Mouse (Mus musculus) CH12.LX (cell line): ENCODE results near the gene Defb19. TPM values are rescaled to one million over a fixed set of nuclear protein-coding genes. Genes with fewer than 3 reads are reported as not detected.

ENCODE experiments used
- DNase-seq: peaks from one replicate; pipeline ENCODE4 v3.0.0-alpha.2; 2013; ENCODE audit errors: extremely low read depth
- H3K27ac ChIP-seq: 2 replicates; pipeline ENCODE4 v1.5.1; 2012; ENCODE audit warnings: low read depth, mild to moderate bottlenecking, control low read depth, moderate library complexity; ENCODE audit not compliant: insufficient read depth
- H3K27me3 ChIP-seq: replicated peaks from 2 replicates; pipeline ENCODE3; 2012; ENCODE audit warnings: inconsistent platforms
- H3K36me3 ChIP-seq, 2 experiments: replicated peaks in 1 of 2; 2 replicates each; pipeline versions ENCODE3 to v1.6.1; 2012; ENCODE audit warnings: inconsistent platforms in 1 of 2, low read length in 1 of 2, mild to moderate bottlenecking in 1 of 2, mixed read lengths in 1 of 2, moderate library complexity in 1 of 2; ENCODE audit not compliant: control insufficient read depth in 1 of 2, insufficient read depth in 1 of 2
- H3K4me1 ChIP-seq, 2 experiments: 2 replicates each; pipeline ENCODE4 v1.6.1; 2012; ENCODE audit warnings: inconsistent platforms in 1 of 2, moderate library complexity in 1 of 2; ENCODE audit not compliant: insufficient read depth in 2 of 2, control insufficient read depth in 1 of 2
- H3K4me2 ChIP-seq: 2 replicates; pipeline ENCODE4 v1.6.1; 2012; ENCODE audit warnings: low read depth, mild to moderate bottlenecking, control low read depth; ENCODE audit not compliant: poor library complexity, insufficient read depth, severe bottlenecking
- H3K4me3 ChIP-seq, 3 experiments: fragments of 150-350 bp in 1 of 3; sonication (generic) in 1 of 3; replicated peaks in 1 of 3; 2 replicates each; pipeline versions ENCODE3 to v1.5.1; 2011 to 2012; ENCODE audit warnings: low read depth in 2 of 3, low read length in 2 of 3, mild to moderate bottlenecking in 2 of 3, moderate library complexity in 2 of 3, control low read depth in 1 of 3, improper control_type of control experiment in 1 of 3, inconsistent platforms in 1 of 3, mixed read lengths in 1 of 3; ENCODE audit not compliant: poor library complexity in 1 of 3
- H3K79me2 ChIP-seq: replicated peaks from 2 replicates; pipeline ENCODE4 v1.6.1; 2012; ENCODE audit warnings: mild to moderate bottlenecking, moderate library complexity; ENCODE audit not compliant: control insufficient read depth, poor library complexity, insufficient read depth, severe bottlenecking; ENCODE audit errors: extremely low read depth
- H3K9ac ChIP-seq: 2 replicates; pipeline ENCODE4 v1.6.1; 2012; ENCODE audit warnings: low read depth, mild to moderate bottlenecking, control low read depth, moderate library complexity; ENCODE audit not compliant: insufficient read depth
- H3K9me3 ChIP-seq: replicated peaks from 2 replicates; pipeline ENCODE3; 2012; ENCODE audit warnings: low read length, inconsistent platforms, mixed read lengths
- CHD1 ChIP-seq: IDR thresholded peaks from 2 replicates; pipeline ENCODE4 v1.6.1; 2012; ENCODE audit warnings: low read depth, low read length, improper control_type of control experiment, inconsistent platforms
- CTCF ChIP-seq, 2 experiments: IDR thresholded peaks in 1 of 2; conservative IDR thresholded peaks in 1 of 2; 2 replicates each; pipeline ENCODE4 v1.5.1; 2011 to 2012; ENCODE audit warnings: low read depth in 2 of 2, low read length in 2 of 2, improper control_type of control experiment in 1 of 2, inconsistent platforms in 1 of 2, mild to moderate bottlenecking in 1 of 2, moderate library complexity in 1 of 2
- MXI1 ChIP-seq: IDR thresholded peaks from 2 replicates; pipeline ENCODE4 v1.6.1; 2011; ENCODE audit warnings: mild to moderate bottlenecking, low read depth, low read length, improper control_type of control experiment
- PAX5 ChIP-seq: IDR thresholded peaks from 2 replicates; pipeline ENCODE4 v1.6.1; 2012; ENCODE audit warnings: low read length, inconsistent platforms, mixed read lengths
- SIN3A ChIP-seq: IDR thresholded peaks from 2 replicates; pipeline ENCODE4 v1.6.1; 2012; ENCODE audit warnings: low read length, improper control_type of control experiment, inconsistent platforms
- UBTF ChIP-seq: IDR thresholded peaks from 2 replicates; pipeline ENCODE4 v1.6.1; 2012; ENCODE audit warnings: low read depth, mild to moderate bottlenecking, inconsistent platforms, low read length, improper control_type of control experiment, moderate library complexity
- USF1 ChIP-seq: IDR thresholded peaks from 2 replicates; pipeline ENCODE4 v1.6.1; 2014; ENCODE audit warnings: low read depth, mild to moderate bottlenecking, inconsistent platforms, low read length, improper control_type of control experiment
- dilution Hi-C: fragments of 300-500 bp; cut with MboI; formaldehyde crosslinking; loops from 2 replicates; pipeline ENCODE4 v1.14.3; 2020; ENCODE audit warnings: low sequenced_read_pairs; ENCODE audit not compliant: extremely low pct_unique_long_range_greater_than_20kb, extremely low pct_ligation_motif_present
- in situ Hi-C: fragments of 300-500 bp; cut with MboI; formaldehyde crosslinking; loops from 3 replicates; pipeline ENCODE4 v1.14.3; 2019; ENCODE audit warnings: low sequenced_read_pairs, low pct_ligation_motif_present, low pct_unique_long_range_greater_than_20kb, mixed read lengths
- polyA plus RNA-seq: library from polyadenylated mRNA; unstranded; fragments of >175 nt; gene quantifications from 2 replicates; pipeline ENCODE4 v1.2.1, GENCODE M21; 2012; ENCODE audit warnings: low read depth; ENCODE audit not compliant: insufficient read length
- total RNA-seq, 2 experiments: library from RNA; depleted of rRNA; stranded (reverse); fragments of 300-350 nt in 1 of 2; fragments of >200 nt in 1 of 2; gene quantifications; 2 replicates each; pipeline ENCODE4 v1.2.3; 2012 to 2014

Defb19 gene
- total and polyA plus RNA-seq, 3 experiments, result not detected

- dilution Hi-C loops, result no loop called here
- H3K9me3 ChIP-seq, result peaks cover 4% of the 10 kb centered on the region
- peak in 1 of 2 experiments; percentile 18; a peak in 2 of 4 replicates for TF ChIP-seq CTCF (conservative IDR thresholded peaks at IDR 0.05 in 1 of 2, IDR thresholded peaks at IDR 0.05 in 1 of 2; ENCODE audit: low read depth in 2 of 2, low read length in 2 of 2)
- no peak for TF ChIP-seq UBTF
- no peak overlapping the region for H3K4me2 ChIP-seq
- no peaks in the 10 kb centered on the region for H3K79me2 ChIP-seq
- no peak for DNase-seq
- no peaks in the 10 kb centered on the region for H3K4me1 ChIP-seq
- H3K9ac ChIP-seq, result no peak overlapping the region
- no peak overlapping the region for H3K4me3 ChIP-seq
- no peak overlapping the region for H3K27ac ChIP-seq
- H3K27me3 ChIP-seq, result peaks cover 3% of the 10 kb centered on the region
- in situ Hi-C loops, result no loop called here
- H3K36me3 ChIP-seq, result no peaks in the 10 kb centered on the region
Measured at GRCm38 (mm10) chr2:152542897-152543296, 37.2 kb downstream of the Defb19 start.

GRCm38 (mm10) chr2:152541979-152542378, 38.1 kb downstream of the Defb19 start:
- TF ChIP-seq SIN3A (no peak), MXI1 (no peak), CHD1 (no peak)
- Histone ChIP-seq H3K36me3 (no peaks in the 10 kb centered on the region), H3K4me3 (no peak overlapping the region), H3K79me2 (no peaks in the 10 kb centered on the region), H3K9ac (no peak overlapping the region), H3K27ac (no peak overlapping the region), H3K9me3 (peaks cover 4% of the 10 kb centered on the region), H3K4me1 (no peaks in the 10 kb centered on the region), H3K27me3 (peaks cover 2% of the 10 kb centered on the region), H3K4me2 (no peak overlapping the region)
- in situ Hi-C loops (no loop called here), dilution Hi-C loops (no loop called here)
- no peak for DNase-seq

DNA sequence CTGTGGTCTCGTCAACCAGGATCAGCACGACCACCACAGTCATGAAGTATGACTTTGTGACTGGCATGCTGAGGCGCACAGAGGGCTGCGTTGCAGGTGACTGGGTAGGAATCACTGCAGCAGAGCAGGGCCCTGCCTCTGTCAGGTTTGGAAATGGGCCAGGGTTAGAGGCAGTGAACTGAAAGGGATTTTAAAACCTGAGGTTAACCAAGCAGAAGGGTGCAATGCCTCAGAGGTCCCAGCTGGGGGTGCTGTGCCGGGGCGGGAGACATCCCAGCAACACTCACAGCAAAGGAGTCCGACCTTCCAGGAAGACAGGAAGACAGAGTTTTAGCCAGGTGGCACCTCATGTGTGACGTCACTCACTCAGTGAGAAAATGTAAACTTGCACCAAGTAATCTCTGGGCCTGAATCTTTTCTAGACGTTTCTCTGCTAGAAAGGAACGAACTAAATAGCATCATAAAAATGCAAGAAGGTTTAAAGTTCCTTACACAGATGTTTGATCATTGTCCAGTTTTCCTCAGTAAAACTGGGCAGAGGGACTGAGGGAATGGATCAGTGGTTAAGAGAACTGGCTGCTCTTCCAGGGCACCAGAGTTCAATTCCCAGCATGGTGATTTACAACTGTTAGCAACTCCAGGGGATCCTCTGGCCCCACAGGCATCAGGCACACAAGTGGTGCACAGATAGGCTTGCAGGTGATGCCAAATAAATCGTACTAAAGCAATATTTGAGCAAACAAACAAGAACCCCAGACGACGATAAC, 40.0 kb downstream of the Defb19 start, which contains the start of gene Defb29:
Gene Defb29, minus strand, starts transcription at position 155 of the 767 bp plus-strand sequence.
- TF ChIP-seq PAX5, result no peak
- TF ChIP-seq USF1, result no peak
- TF ChIP-seq CTCF (conservative IDR thresholded peaks at IDR 0.05 in 1 of 2, IDR thresholded peaks at IDR 0.05 in 1 of 2; ENCODE audit: low read depth in 2 of 2, low read length in 2 of 2), result peak in 1 of 2 experiments; percentile 27; a peak in 2 of 4 replicates
- H3K4me1 ChIP-seq, result no peaks in the 10 kb centered on the region
- H3K27me3 ChIP-seq, result peaks cover 7% of the 10 kb centered on the region
- DNase-seq, result no peak
- no peak within 1 kb of the TSS for H3K9ac ChIP-seq
- dilution Hi-C loops, result no loop called here
- H3K4me2 ChIP-seq, result 0 out of 2 replicates have a peak within 1 kb of the TSS, but pooled peaks have one; percentile 18
- no peak within 1 kb of the TSS for H3K4me3 ChIP-seq
- H3K9me3 ChIP-seq, result peaks cover 4% of the 10 kb centered on the region
- in situ Hi-C loops, result no loop called here
- no peaks in the 10 kb centered on the region for H3K36me3 ChIP-seq
- no peaks in the 10 kb centered on the region for H3K79me2 ChIP-seq
- no peak within 1 kb of the TSS for H3K27ac ChIP-seq

Other genes with a start within 250 kb of the Defb19 start
Only the 20 nearest of the 22 such genes appear.
- not detected in 2 replicates for gene Nrsn2, start 203.7 kb downstream of the Defb19 start, total RNA-seq (2012; rRNA removed)
- gene Nrsn2, start 203.7 kb downstream of the Defb19 start, total RNA-seq (2014; rRNA removed), result not detected in 2 replicates
- gene Nrsn2, start 203.7 kb downstream of the Defb19 start, polyA plus RNA-seq, result not detected in 2 replicates
- not detected in 2 replicates for gene Sox12, start 182.2 kb downstream of the Defb19 start, total RNA-seq (2012; rRNA removed)
- not detected in 2 replicates for gene Sox12, start 182.2 kb downstream of the Defb19 start, total RNA-seq (2014; rRNA removed)
- gene Sox12, start 182.2 kb downstream of the Defb19 start, polyA plus RNA-seq, result 0.09 TPM in 1 of 2 replicates, not detected in the other
- not detected in 2 replicates for gene Zcchc3, start 165.3 kb downstream of the Defb19 start, total RNA-seq (2012; rRNA removed)
- gene Zcchc3, start 165.3 kb downstream of the Defb19 start, total RNA-seq (2014; rRNA removed), result not detected in 2 replicates
- not detected in 2 replicates for gene Zcchc3, start 165.3 kb downstream of the Defb19 start, polyA plus RNA-seq
- gene 6820408C15Rik, start 164.7 kb downstream of the Defb19 start, total RNA-seq (2012; rRNA removed), result not detected in 2 replicates
- gene 6820408C15Rik, start 164.7 kb downstream of the Defb19 start, total RNA-seq (2014; rRNA removed), result not detected in 2 replicates
- gene 6820408C15Rik, start 164.7 kb downstream of the Defb19 start, polyA plus RNA-seq, result not detected in 2 replicates
- gene Defb23, start 115.7 kb downstream of the Defb19 start, total RNA-seq (2012; rRNA removed), result not detected in 2 replicates
- gene Defb23, start 115.7 kb downstream of the Defb19 start, total RNA-seq (2014; rRNA removed), result not detected in 2 replicates
- not detected in 2 replicates for gene Defb23, start 115.7 kb downstream of the Defb19 start, polyA plus RNA-seq
- gene Defb20, start 103.2 kb downstream of the Defb19 start, total RNA-seq (2012; rRNA removed), result not detected in 2 replicates
- not detected in 2 replicates for gene Defb20, start 103.2 kb downstream of the Defb19 start, total RNA-seq (2014; rRNA removed)
- not detected in 2 replicates for gene Defb20, start 103.2 kb downstream of the Defb19 start, polyA plus RNA-seq
- gene Defb22, start 90.2 kb downstream of the Defb19 start, total RNA-seq (2012; rRNA removed), result not detected in 2 replicates
- gene Defb22, start 90.2 kb downstream of the Defb19 start, total RNA-seq (2014; rRNA removed), result not detected in 2 replicates
- not detected in 2 replicates for gene Defb22, start 90.2 kb downstream of the Defb19 start, polyA plus RNA-seq
- not detected in 2 replicates for gene Defb26, start 68.6 kb downstream of the Defb19 start, total RNA-seq (2012; rRNA removed)
- not detected in 2 replicates for gene Defb26, start 68.6 kb downstream of the Defb19 start, total RNA-seq (2014; rRNA removed)
- gene Defb26, start 68.6 kb downstream of the Defb19 start, polyA plus RNA-seq, result not detected in 2 replicates
- not detected in 2 replicates for gene Defb28, start 62.1 kb downstream of the Defb19 start, total RNA-seq (2012; rRNA removed)
- not detected in 2 replicates for gene Defb28, start 62.1 kb downstream of the Defb19 start, total RNA-seq (2014; rRNA removed)
- not detected in 2 replicates for gene Defb28, start 62.1 kb downstream of the Defb19 start, polyA plus RNA-seq
- not detected in 2 replicates for gene Defb29, start 40.2 kb downstream of the Defb19 start, total RNA-seq (2012; rRNA removed)
- not detected in 2 replicates for gene Defb29, start 40.2 kb downstream of the Defb19 start, total RNA-seq (2014; rRNA removed)
- not detected in 2 replicates for gene Defb29, start 40.2 kb downstream of the Defb19 start, polyA plus RNA-seq
- gene Gm17416, start 11.0 kb downstream of the Defb19 start, total RNA-seq (2012; rRNA removed), result not detected in 2 replicates
- not detected in 2 replicates for gene Gm17416, start 11.0 kb downstream of the Defb19 start, total RNA-seq (2014; rRNA removed)
- gene Gm17416, start 11.0 kb downstream of the Defb19 start, polyA plus RNA-seq, result not detected in 2 replicates
- gene Defb21, start 7.6 kb downstream of the Defb19 start, total RNA-seq (2012; rRNA removed), result not detected in 2 replicates
- gene Defb21, start 7.6 kb downstream of the Defb19 start, total RNA-seq (2014; rRNA removed), result not detected in 2 replicates
- gene Defb21, start 7.6 kb downstream of the Defb19 start, polyA plus RNA-seq, result not detected in 2 replicates
- not detected in 2 replicates for gene Defb45, start 19.1 kb upstream of the Defb19 start, total RNA-seq (2012; rRNA removed)
- gene Defb45, start 19.1 kb upstream of the Defb19 start, total RNA-seq (2014; rRNA removed), result not detected in 2 replicates
- not detected in 2 replicates for gene Defb45, start 19.1 kb upstream of the Defb19 start, polyA plus RNA-seq
- gene Defb36, start 24.0 kb upstream of the Defb19 start, total RNA-seq (2012; rRNA removed), result not detected in 2 replicates
- not detected in 2 replicates for gene Defb36, start 24.0 kb upstream of the Defb19 start, total RNA-seq (2014; rRNA removed)
- not detected in 2 replicates for gene Defb36, start 24.0 kb upstream of the Defb19 start, polyA plus RNA-seq
- 0.84 TPM in 1 of 2 replicates, not detected in the other for gene Defb25, start 42.7 kb upstream of the Defb19 start, total RNA-seq (2012; rRNA removed)
- not detected in 2 replicates for gene Defb25, start 42.7 kb upstream of the Defb19 start, total RNA-seq (2014; rRNA removed)
- 0.94 and 1.8 TPM in 2 replicates for gene Defb25, start 42.7 kb upstream of the Defb19 start, polyA plus RNA-seq
- gene Rem1, start 46.6 kb upstream of the Defb19 start, total RNA-seq (2012; rRNA removed), result 0.13 and 0.55 TPM in 2 replicates
- 0.74 and 0.82 TPM in 2 replicates for gene Rem1, start 46.6 kb upstream of the Defb19 start, total RNA-seq (2014; rRNA removed)
- 0.70 and 0.80 TPM in 2 replicates for gene Rem1, start 46.6 kb upstream of the Defb19 start, polyA plus RNA-seq
- gene H13, start 89.1 kb upstream of the Defb19 start, total RNA-seq (2012; rRNA removed), result 137 and 145 TPM in 2 replicates
- gene H13, start 89.1 kb upstream of the Defb19 start, total RNA-seq (2014; rRNA removed), result 105 and 116 TPM in 2 replicates
- 161 and 175 TPM in 2 replicates for gene H13, start 89.1 kb upstream of the Defb19 start, polyA plus RNA-seq
- 3.3 and 5.4 TPM in 2 replicates for gene Mcts2, start 106.7 kb upstream of the Defb19 start, total RNA-seq (2012; rRNA removed)
- 0.95 and 1.5 TPM in 2 replicates for gene Mcts2, start 106.7 kb upstream of the Defb19 start, total RNA-seq (2014; rRNA removed)
- 3.2 and 3.8 TPM in 2 replicates for gene Mcts2, start 106.7 kb upstream of the Defb19 start, polyA plus RNA-seq
- gene Id1, start 155.9 kb upstream of the Defb19 start, total RNA-seq (2012; rRNA removed), result 0.38 and 0.93 TPM in 2 replicates
- not detected in 2 replicates for gene Id1, start 155.9 kb upstream of the Defb19 start, total RNA-seq (2014; rRNA removed)
- not detected in 2 replicates for gene Id1, start 155.9 kb upstream of the Defb19 start, polyA plus RNA-seq
- not detected in 2 replicates for gene Cox4i2, start 173.9 kb upstream of the Defb19 start, total RNA-seq (2012; rRNA removed)
- gene Cox4i2, start 173.9 kb upstream of the Defb19 start, total RNA-seq (2014; rRNA removed), result not detected in 2 replicates
- not detected in 2 replicates for gene Cox4i2, start 173.9 kb upstream of the Defb19 start, polyA plus RNA-seq